Mouse (Mus musculus) erythroblast, embryonic 14.5 days (primary cell): ENCODE results near the gene Gm5483.

Source experiments
- GATA1 ChIP-seq: IDR thresholded peaks from 2 replicates; pipeline ENCODE4 v1.6.1; 2012; ENCODE audit warnings: low read length, inconsistent platforms, mixed read lengths
- TAL1 ChIP-seq: IDR thresholded peaks from 3 replicates; pipeline ENCODE4 v1.6.1; 2012; ENCODE audit warnings: low read length, inconsistent platforms, mixed read lengths

GRCm38 (mm10) chr16:36156402-36156975, 27.5 kb upstream of the Gm5483 start, which contains the start of gene Stfa2l1:
- no peak for TF ChIP-seq GATA1
- TF ChIP-seq TAL1, result no peak
